Mouse (Mus musculus): ENCODE data around the gene Wscd2.
"Not testable (repeated sequence)": the region's sequence is repeated elsewhere in the genome, so short reads cannot be mapped to it uniquely, and the experiment has no call there.

The Wscd2 gene

GRCm38 (mm10) chr5:113583424-113584162 lies 93.5 kb downstream of the Wscd2 start:
- no peak for DNase-seq (ENCODE audit: low spot score in 2 of 2)

GRCm38 (mm10) chr5:113584439-113584838 lies 94.3 kb downstream of the Wscd2 start:
- no peak for DNase-seq (ENCODE audit: low spot score in 2 of 2)

GRCm38 (mm10) chr5:113585619-113586457 lies 95.7 kb downstream of the Wscd2 start:
- not testable (repeated sequence) for DNase-seq (ENCODE audit: low spot score in 2 of 2)

- not testable (repeated sequence) for DNase-seq (ENCODE audit: low spot score in 2 of 2)
These were observed 96.3 kb downstream of the Wscd2 start for GRCm38 (mm10) chr5:113586458-113586849.

GRCm38 (mm10) chr5:113590010-113590640 lies 100.0 kb downstream of the Wscd2 start:
- no peak for DNase-seq (ENCODE audit: low spot score in 2 of 2)

- DNase-seq (ENCODE audit: low spot score in 2 of 2) = no peak
These were observed 101.0 kb downstream of the Wscd2 start for GRCm38 (mm10) chr5:113591166-113591565.

- no peak for DNase-seq (ENCODE audit: low spot score in 2 of 2)
These were observed 101.7 kb downstream of the Wscd2 start for GRCm38 (mm10) chr5:113591751-113592230.

GRCm38 (mm10) chr5:113593911-113594705 lies 104.0 kb downstream of the Wscd2 start:
- DNase-seq (ENCODE audit: low spot score in 2 of 2) = no peak

- DNase-seq (ENCODE audit: low spot score in 2 of 2) = no peak
These were observed 106.1 kb downstream of the Wscd2 start for GRCm38 (mm10) chr5:113596252-113596651.

GRCm38 (mm10) chr5:113596780-113597353 lies 106.7 kb downstream of the Wscd2 start:
- DNase-seq (ENCODE audit: low spot score in 2 of 2) = no peak

- no peak for DNase-seq (ENCODE audit: low spot score in 2 of 2)
These were observed 110.0 kb downstream of the Wscd2 start for GRCm38 (mm10) chr5:113600181-113600580.

GRCm38 (mm10) chr5:113600803-113601202 lies 110.7 kb downstream of the Wscd2 start:
- no peak for DNase-seq (ENCODE audit: low spot score in 2 of 2)

GRCm38 (mm10) chr5:113603471-113603870 lies 113.3 kb downstream of the Wscd2 start:
- DNase-seq (ENCODE audit: low spot score in 2 of 2) = no peak

GRCm38 (mm10) chr5:113604758-113605157 lies 114.6 kb downstream of the Wscd2 start:
- no peak for DNase-seq (ENCODE audit: low spot score in 2 of 2)

GRCm38 (mm10) chr5:113606121-113606520 lies 116.0 kb downstream of the Wscd2 start:
- no peak for DNase-seq (ENCODE audit: low spot score in 2 of 2)

- no peak for DNase-seq (ENCODE audit: low spot score in 2 of 2)
These were observed 117.0 kb downstream of the Wscd2 start for GRCm38 (mm10) chr5:113606961-113607785.

GRCm38 (mm10) chr5:113607941-113608431 lies 117.9 kb downstream of the Wscd2 start:
- no peak for DNase-seq (ENCODE audit: low spot score in 2 of 2)

GRCm38 (mm10) chr5:113608511-113608910 lies 118.4 kb downstream of the Wscd2 start:
- DNase-seq (ENCODE audit: low spot score in 2 of 2) = no peak

- no peak for DNase-seq (ENCODE audit: low spot score in 2 of 2)
These were observed 119.8 kb downstream of the Wscd2 start for GRCm38 (mm10) chr5:113609891-113610290.

- DNase-seq (ENCODE audit: low spot score in 2 of 2) = no peak
These were observed 120.4 kb downstream of the Wscd2 start for GRCm38 (mm10) chr5:113610490-113610889.

All from spleen, postnatal 10 days (tissue).